Mouse (Mus musculus) kidney, adult 9 months (tissue): ENCODE results near the gene Gpatch11.
A peak's percentile ranks its signal among the peaks of the same experiment; 100 is the strongest.

Experiments
- DNase-seq: peaks from one replicate; pipeline ENCODE4 v3.0.0; 2022

Gene Gpatch11

DNA sequence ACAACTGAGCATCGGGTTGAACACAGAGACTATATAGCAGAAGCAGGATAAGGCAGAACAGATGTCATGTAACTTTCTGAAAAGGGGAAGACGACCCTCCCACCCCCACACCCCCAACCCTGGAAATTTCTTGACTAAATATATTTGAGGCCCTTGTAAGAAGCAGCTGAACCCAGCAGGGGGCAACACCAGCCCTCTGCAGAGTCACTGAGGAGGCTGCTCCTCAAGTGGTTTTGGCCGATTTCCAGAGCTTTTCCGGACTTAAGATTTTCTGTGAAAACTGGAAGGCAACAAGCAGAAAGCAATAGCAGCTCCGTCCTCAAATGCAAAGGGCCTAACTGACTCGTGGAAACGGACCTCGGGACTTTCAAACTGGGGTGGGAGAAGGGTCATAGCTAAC is 60.0 kb downstream of the Gpatch11 start:
- DNase-seq = peak; percentile 58
